Mouse (Mus musculus) retina, adult 2 months (tissue): ENCODE measurements around the gene Gm49366.
"Not testable (repeated sequence)": the region's sequence is repeated elsewhere in the genome, so short reads cannot be mapped to it uniquely, and the experiment has no call there.

Experiments used
- DNase-seq: peaks from one replicate; pipeline ENCODE4 v3.0.0-alpha.2; 2012; ENCODE audit warnings: low read depth, low spot score

The Gm49366 gene

GRCm38 (mm10) chr12:84030659-84031332 lies 7.9 kb upstream of the Gm49366 start:
- peak; percentile 50 for DNase-seq

- no peak for DNase-seq
Measured at GRCm38 (mm10) chr12:84032854-84033253, 5.9 kb upstream of the Gm49366 start.

- DNase-seq, result not testable (repeated sequence)
Measured at GRCm38 (mm10) chr12:84033302-84033701, 5.4 kb upstream of the Gm49366 start.

- no peak for DNase-seq
Measured at GRCm38 (mm10) chr12:84034108-84034507, 4.6 kb upstream of the Gm49366 start.

GRCm38 (mm10) chr12:84038241-84038640 lies 494 bp upstream of the Gm49366 start, which contains the start of gene Acot4:
Gene Acot4, plus strand, starts transcription at chr12:84038379.
- not testable (repeated sequence) for DNase-seq

GRCm38 (mm10) chr12:84042248-84042647 lies 3.5 kb downstream of the Gm49366 start:
- DNase-seq, result no peak

GRCm38 (mm10) chr12:84044045-84044444 lies 5.3 kb downstream of the Gm49366 start:
- DNase-seq, result no peak

GRCm38 (mm10) chr12:84046906-84047305 lies 8.2 kb downstream of the Gm49366 start:
- DNase-seq, result no peak

GRCm38 (mm10) chr12:84050744-84051143 lies 12.0 kb downstream of the Gm49366 start:
- not testable (repeated sequence) for DNase-seq

GRCm38 (mm10) chr12:84051937-84052474 lies 13.3 kb downstream of the Gm49366 start, which contains the start of gene Acot3:
Gene Acot3, plus strand, starts transcription at chr12:84052144.
- DNase-seq, result no peak

- no peak for DNase-seq
Measured at GRCm38 (mm10) chr12:84052609-84053008, 13.9 kb downstream of the Gm49366 start.

- DNase-seq, result no peak
Measured at GRCm38 (mm10) chr12:84053173-84053572, 14.4 kb downstream of the Gm49366 start.

GRCm38 (mm10) chr12:84053679-84054391 lies 15.1 kb downstream of the Gm49366 start:
- DNase-seq, result no peak

- DNase-seq, result no peak
Measured at GRCm38 (mm10) chr12:84060946-84061345, 22.2 kb downstream of the Gm49366 start.

- no peak for DNase-seq
Measured at GRCm38 (mm10) chr12:84062336-84062735, 23.6 kb downstream of the Gm49366 start.

GRCm38 (mm10) chr12:84063228-84063627 lies 24.5 kb downstream of the Gm49366 start:
- DNase-seq, result no peak

GRCm38 (mm10) chr12:84063833-84064232 lies 25.1 kb downstream of the Gm49366 start:
- DNase-seq, result no peak

GRCm38 (mm10) chr12:84064621-84065020 lies 25.9 kb downstream of the Gm49366 start:
- DNase-seq, result no peak

GRCm38 (mm10) chr12:84067752-84068151 lies 29.0 kb downstream of the Gm49366 start:
- DNase-seq, result no peak

GRCm38 (mm10) chr12:84068296-84068695 lies 29.6 kb downstream of the Gm49366 start:
- no peak for DNase-seq

GRCm38 (mm10) chr12:84068986-84069385 lies 30.3 kb downstream of the Gm49366 start, which contains the start of gene Acot5:
Gene Acot5, plus strand, starts transcription at chr12:84069325.
- DNase-seq, result no peak

GRCm38 (mm10) chr12:84069582-84069981 lies 30.8 kb downstream of the Gm49366 start:
- DNase-seq, result not testable (repeated sequence)

GRCm38 (mm10) chr12:84071696-84072095 lies 33.0 kb downstream of the Gm49366 start:
- no peak for DNase-seq
